Comparison of ENCODE assay signal across 9 mouse cellular contexts in genomic region chr3:88241045-88241786, GRCm38 (mm10). TPM values are rescaled to one million over a fixed set of nuclear protein-coding genes. Genes with fewer than 3 reads are reported as not detected.
DNase-seq lines count a peak whose midpoint lies in the region; ATAC-seq lines count a peak whose summit lies in the region.
"Had no signal": no experiment of that assay in that cellular context is flagged by ENCODE, and none has a peak within 500 bp of the region (broad histone marks: within the 10 kb centered on the region; RNA-seq: fewer than 3 reads in every experiment).

No protein-coding gene starts in this region.

- H3K27ac ChIP-seq in hindbrain, embryonic 15.5 days (replicated peaks), result peak overlapping the region; percentile 79
- H3K27ac ChIP-seq in neural tube, embryonic 13.5 days (replicated peaks), result peak overlapping the region; percentile 98

- H3K4me3 ChIP-seq in hindbrain, embryonic 15.5 days, result peak overlapping the region; percentile 15; the same call in 1 of the 2 replicates
- peak overlapping the region; percentile 25 for H3K4me3 ChIP-seq in neural tube, embryonic 13.5 days

- DNase-seq in layer of hippocampus, adult 9-11 months, result peak; percentile 2
- DNase-seq in layer of hippocampus, adult 8-10 months (ENCODE audit: low spot score in 2 of 2), result no peak
- DNase-seq in embryo, embryonic 11 days, result peak; percentile 80
- DNase-seq in right cerebral cortex, adult 2 months (ENCODE audit: low spot score in 2 of 2), result no peak
- no peak for DNase-seq in adrenal gland, postnatal 36 days
- DNase-seq in gastrocnemius, postnatal 10 days, result no peak
- DNase-seq: lung, postnatal 4 days had no signal

- ATAC-seq in hindbrain, embryonic 15.5 days (ENCODE audit: low FRiP score, low read depth), result peak; percentile 28; the same call in 1 of the 2 replicates
- peak; percentile 27 for ATAC-seq in neural tube, embryonic 13.5 days (ENCODE audit: low read depth)

- H3K36me3 ChIP-seq in hindbrain, embryonic 15.5 days, result no peaks in the 10 kb centered on the region
- H3K36me3 ChIP-seq in neural tube, embryonic 13.5 days, result no peaks in the 10 kb centered on the region

- H3K9ac ChIP-seq in hindbrain, embryonic 15.5 days, result peak overlapping the region; percentile 7; the same call in 1 of the 2 replicates
- H3K9ac ChIP-seq in neural tube, embryonic 13.5 days, result peak overlapping the region; percentile 58

- no peaks in the 10 kb centered on the region for H3K9me3 ChIP-seq in hindbrain, embryonic 15.5 days
- H3K9me3 ChIP-seq in neural tube, embryonic 13.5 days, result no peaks in the 10 kb centered on the region

- H3K27me3 ChIP-seq in hindbrain, embryonic 15.5 days, result peaks cover 8% of the 10 kb centered on the region
- peaks cover 43% of the 10 kb centered on the region for H3K27me3 ChIP-seq in neural tube, embryonic 13.5 days

- peak overlapping the region; percentile 45 for H3K4me2 ChIP-seq in hindbrain, embryonic 15.5 days
- H3K4me2 ChIP-seq in neural tube, embryonic 13.5 days, result peak overlapping the region; percentile 50

- peaks cover 61% of the 10 kb centered on the region for H3K4me1 ChIP-seq in hindbrain, embryonic 15.5 days (replicated peaks)
- H3K4me1 ChIP-seq in neural tube, embryonic 13.5 days (replicated peaks), result peaks cover 77% of the 10 kb centered on the region

- WGBS in hindbrain, embryonic 15.5 days, result 3% methylated on average over 47 of the region's 48 CpGs
- WGBS in neural tube, embryonic 13.5 days, result 1% methylated on average over 48 of the region's 48 CpGs

RNA-seq across cellular contexts. Expression of gene Rhbg, which starts 13.3 kb away (rescaled TPM):
- total RNA-seq in layer of hippocampus, adult 8-10 months (2022), result not detected
- polyA plus RNA-seq in hindbrain, embryonic 15.5 days (2015; fragmentation: Nextera tagmentation; extraction: Ambion mirVana), result 0.55 and 0.60 TPM in 2 replicates
- 0.15 and 0.67 TPM in 2 replicates for polyA plus RNA-seq in neural tube, embryonic 13.5 days (2015; fragmentation: Nextera tagmentation; extraction: Ambion mirVana)
- 1 to 10 TPM; 5.5 to 7.9 TPM for total RNA-seq in adrenal gland, postnatal 36 days (2021)
- total RNA-seq in gastrocnemius, postnatal 10 days (2021), result not detected

RNA-seq across cellular contexts. Expression of gene Gm38392, which starts 45.8 kb away (rescaled TPM):
- under 1 TPM in 2 of 4 experiments, not detected in 2; 0.45 to 0.54 TPM for total RNA-seq in layer of hippocampus, adult 8-10 months (2022)
- 0.35 TPM in 1 of 2 replicates, not detected in the other for polyA plus RNA-seq in hindbrain, embryonic 15.5 days (2015; fragmentation: Nextera tagmentation; extraction: Ambion mirVana)
- polyA plus RNA-seq in neural tube, embryonic 13.5 days (2015; fragmentation: Nextera tagmentation; extraction: Ambion mirVana), result 0.23 and 0.33 TPM in 2 replicates
- total RNA-seq in adrenal gland, postnatal 36 days (2021), result 1 to 10 TPM in 1 of 2 experiments, under 1 TPM in 1; 0.99 to 1.5 TPM
- total RNA-seq in gastrocnemius, postnatal 10 days (2021), result under 1 TPM; 0.47 to 0.72 TPM

RNA-seq across cellular contexts. Expression of gene Tsacc, which starts 55.6 kb away (rescaled TPM):
- 1 to 10 TPM; 4.0 to 7.0 (median 4.4) TPM for total RNA-seq in layer of hippocampus, adult 8-10 months (2022)
- polyA plus RNA-seq in hindbrain, embryonic 15.5 days (2015; fragmentation: Nextera tagmentation; extraction: Ambion mirVana), result 9.5 and 12.2 TPM in 2 replicates
- polyA plus RNA-seq in neural tube, embryonic 13.5 days (2015; fragmentation: Nextera tagmentation; extraction: Ambion mirVana), result 8.5 and 12.5 TPM in 2 replicates
- 1 to 10 TPM; 6.9 to 8.0 TPM for total RNA-seq in adrenal gland, postnatal 36 days (2021)
- 1 to 10 TPM; 8.7 to 9.5 TPM for total RNA-seq in gastrocnemius, postnatal 10 days (2021)

RNA-seq across cellular contexts. Expression of gene Cct3, which starts 55.7 kb away (rescaled TPM):
- total RNA-seq in layer of hippocampus, adult 8-10 months (2022), result 100 to 1,000 TPM; 172 to 207 (median 187) TPM
- polyA plus RNA-seq in hindbrain, embryonic 15.5 days (2015; fragmentation: Nextera tagmentation; extraction: Ambion mirVana), result 446 and 451 TPM in 2 replicates
- 496 and 532 TPM in 2 replicates for polyA plus RNA-seq in neural tube, embryonic 13.5 days (2015; fragmentation: Nextera tagmentation; extraction: Ambion mirVana)
- 100 to 1,000 TPM; 301 to 387 TPM for total RNA-seq in adrenal gland, postnatal 36 days (2021)
- 100 to 1,000 TPM; 177 to 190 TPM for total RNA-seq in gastrocnemius, postnatal 10 days (2021)

Comparison
In these comparisons a context has a peak if more than half of its experiments do, and no peak if none do; other contexts are left out.
1. DNase-seq: peak in layer of hippocampus, adult 9-11 months (single experiment) and embryo, embryonic 11 days (single experiment); none in layer of hippocampus, adult 8-10 months (0 of 2), right cerebral cortex, adult 2 months (0 of 2), adrenal gland, postnatal 36 days (0 of 2) and gastrocnemius, postnatal 10 days (single experiment).
2. RNA of gene Rhbg, which starts 13.3 kb away (total RNA-seq): 5.5 to 7.9 TPM in adrenal gland, postnatal 36 days; not detected in layer of hippocampus, adult 8-10 months and not detected in gastrocnemius, postnatal 10 days; every median in the first group is over 4 times any median in the second.